Mouse (Mus musculus) cerebellum, adult 2 months (tissue): ENCODE data around the gene Rab29.

ENCODE experiments used
- CTCF ChIP-seq: fragments of 200-500 bp; IDR thresholded peaks from 2 replicates; pipeline ENCODE4 v1.5.1; 2011; ENCODE audit warnings: low read depth, mild to moderate bottlenecking, control low read depth, low read length, moderate library complexity, borderline replicate concordance; ENCODE audit not compliant: insufficient read depth
- POLR2A ChIP-seq: fragments of 200-500 bp; IDR thresholded peaks from 2 replicates; pipeline ENCODE4 v1.6.1; 2011; ENCODE audit warnings: low read length, control low read depth, borderline replicate concordance; ENCODE audit not compliant: insufficient read depth

- TF ChIP-seq POLR2A (no peak), CTCF (no peak)
Measured at GRCm38 (mm10) chr1:131922100-131922499, 55.1 kb downstream of the Rab29 start.
